Comparison of ENCODE assay signal across 16 mouse cellular contexts in genomic region chr8:107212006-107212405, GRCm38 (mm10).
"Had no signal": no experiment of that assay in that cellular context is flagged by ENCODE, and none has a peak within 500 bp of the region (broad histone marks: within the 10 kb centered on the region; RNA-seq: fewer than 3 reads in every experiment).

No protein-coding gene starts in this region.

- DNase-seq: kidney, adult 8-10 months; kidney, postnatal 25 days; lung, embryonic 14.5 days; lung, postnatal 14 days; thymus, adult 18-20 months; thymus, postnatal 14 days had no signal

- H3K36me3 ChIP-seq: limb, embryonic 15.5 days; liver, embryonic 12.5 days; midbrain, embryonic 15.5 days; neural tube, embryonic 13.5 days had no signal

- H3K4me1 ChIP-seq: midbrain, embryonic 15.5 days; neural tube, embryonic 13.5 days had no signal

- H3K27me3 ChIP-seq: limb, embryonic 15.5 days; liver, embryonic 12.5 days; midbrain, embryonic 15.5 days; neural tube, embryonic 13.5 days had no signal

- H3K4me2 ChIP-seq: limb, embryonic 15.5 days; liver, embryonic 12.5 days; lung, embryonic 14.5 days; midbrain, embryonic 11.5 days; midbrain, embryonic 15.5 days; neural tube, embryonic 13.5 days had no signal

- H3K27ac ChIP-seq: limb, embryonic 15.5 days; liver, embryonic 12.5 days; macrophage; midbrain, embryonic 15.5 days; neural tube, embryonic 13.5 days; stomach, postnatal 0 days had no signal

- H3K9ac ChIP-seq: limb, embryonic 15.5 days; liver, embryonic 12.5 days; lung, embryonic 14.5 days; midbrain, embryonic 15.5 days; neural tube, embryonic 13.5 days had no signal

- H3K9me3 ChIP-seq: limb, embryonic 15.5 days; liver, embryonic 12.5 days; megakaryocyte, embryonic 14.5 days; midbrain, embryonic 15.5 days; neural tube, embryonic 13.5 days had no signal

- ATAC-seq: inflammation-experienced regulatory T-cells, adult 6 months; intestine, postnatal 0 days; liver, embryonic 12.5 days; midbrain, embryonic 15.5 days had no signal

- H3K4me3 ChIP-seq: limb, embryonic 15.5 days; liver, embryonic 12.5 days; megakaryocyte, embryonic 14.5 days; midbrain, embryonic 15.5 days; neural tube, embryonic 13.5 days had no signal
